Mouse (Mus musculus) layer of hippocampus, adult 6 months (tissue): ENCODE data around the gene Defa36. TPM values are rescaled to one million over a fixed set of nuclear protein-coding genes. Genes with fewer than 3 reads are reported as not detected.

Experiments
- long read RNA-seq, 2 experiments: library from polyadenylated mRNA; unstranded; transcript quantifications; one replicate each; pipeline ENCODE4 v2.0.0; 2019 to 2020
- polyA plus RNA-seq: library from polyadenylated mRNA; unstranded; fragments of <200 nt; fragmentation: Nextera tagmentation; gene quantifications from 2 replicates; pipeline ENCODE4 v1.2.3, GENCODE M21; 2021

Gene Defa36
- not detected in 2 replicates for polyA plus RNA-seq
- long read RNA-seq, experiment 1 = 0 reads
- long read RNA-seq, experiment 2 = 0 reads

DNA sequence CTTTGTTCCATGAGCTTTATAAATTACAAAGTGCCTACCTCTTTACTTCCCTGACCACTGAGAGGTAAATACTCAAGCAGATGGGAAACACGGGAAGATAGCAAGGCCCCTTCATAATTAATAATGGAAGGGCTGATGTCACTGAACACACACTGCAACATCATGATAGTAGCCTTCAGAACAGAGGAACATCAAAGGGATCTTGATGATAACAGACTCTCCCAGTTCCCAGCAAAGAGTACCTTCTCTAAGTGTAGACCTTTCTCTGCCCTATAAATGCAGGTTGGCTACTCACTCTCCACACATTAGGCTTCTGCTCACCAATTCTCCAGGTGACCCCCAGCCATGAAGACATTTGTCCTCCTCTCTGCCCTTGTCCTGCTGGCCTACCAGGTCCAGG, at the start of gene Defa36:
Defa36 (plus strand) TSS at position 301 of the 400 bp plus-strand sequence.

DNA sequence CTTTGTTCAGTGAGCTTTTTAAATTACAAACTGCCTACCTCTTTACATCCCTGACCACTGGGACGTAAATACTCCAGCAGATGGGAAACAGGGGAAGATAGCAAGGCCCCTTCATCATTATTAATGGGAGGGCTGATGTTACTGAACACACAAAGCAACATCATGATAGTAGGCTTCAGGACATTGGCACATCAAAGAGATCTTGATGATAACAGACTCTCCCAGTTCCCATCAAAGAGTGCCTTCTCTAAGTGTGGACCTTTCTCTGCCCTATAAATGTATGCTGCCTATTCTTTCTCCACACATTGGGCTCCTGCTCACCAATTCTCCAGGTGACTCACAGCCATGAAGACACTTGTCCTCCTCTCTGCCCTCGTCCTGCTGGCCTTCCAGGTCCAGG, 49.0 kb upstream of the Defa36 start, which contains the start of gene Defa2:
Defa2 (plus strand) TSS at position 301 of the 400 bp plus-strand sequence.

DNA sequence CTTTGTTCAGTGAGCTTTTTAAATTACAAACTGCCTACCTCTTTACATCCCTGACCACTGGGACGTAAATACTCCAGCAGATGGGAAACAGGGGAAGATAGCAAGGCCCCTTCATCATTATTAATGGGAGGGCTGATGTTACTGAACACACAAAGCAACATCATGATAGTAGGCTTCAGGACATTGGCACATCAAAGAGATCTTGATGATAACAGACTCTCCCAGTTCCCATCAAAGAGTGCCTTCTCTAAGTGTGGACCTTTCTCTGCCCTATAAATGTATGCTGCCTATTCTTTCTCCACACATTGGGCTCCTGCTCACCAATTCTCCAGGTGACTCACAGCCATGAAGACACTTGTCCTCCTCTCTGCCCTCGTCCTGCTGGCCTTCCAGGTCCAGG, 35.7 kb upstream of the Defa36 start, which contains the start of gene Defa33:
Defa33 (plus strand) TSS at position 301 of the 400 bp plus-strand sequence.

DNA sequence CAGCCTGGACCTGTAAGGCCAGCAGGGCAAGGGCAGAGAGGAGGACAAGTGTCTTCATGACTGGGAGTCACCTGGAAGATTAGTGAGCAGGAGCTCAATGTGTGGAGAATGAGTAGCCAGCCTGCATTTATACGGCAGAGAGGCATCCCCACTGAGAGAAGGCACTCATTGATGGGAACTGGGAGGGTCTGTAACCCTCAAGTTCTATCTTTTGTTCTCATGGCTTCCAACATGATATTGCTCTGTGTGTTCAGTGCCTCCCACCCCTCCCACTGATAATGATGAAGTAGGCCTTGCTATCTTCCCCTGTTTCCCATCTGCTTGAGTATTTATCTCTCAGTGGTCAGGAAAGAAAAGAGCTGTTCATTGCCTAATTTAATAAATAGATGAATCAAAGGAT, 29.2 kb downstream of the Defa36 start, which contains the start of gene Gm7849:
Gm7849 (minus strand) TSS at position 101 of the 400 bp plus-strand sequence.

Other genes with a start within 250 kb of the Defa36 start
- not detected in 2 replicates for gene Defa31, start 235.8 kb upstream of the Defa36 start, polyA plus RNA-seq
- gene Gm15293, start 225.8 kb upstream of the Defa36 start, polyA plus RNA-seq = not detected in 2 replicates
- gene Gm15292, start 177.7 kb upstream of the Defa36 start, polyA plus RNA-seq = not detected in 2 replicates
- not detected in 2 replicates for gene Defa27, start 111.9 kb upstream of the Defa36 start, polyA plus RNA-seq
- not detected in 2 replicates for gene Defa29, start 100.4 kb upstream of the Defa36 start, polyA plus RNA-seq
- gene Defa2, start 48.9 kb upstream of the Defa36 start, polyA plus RNA-seq = not detected in 2 replicates
- gene Defa33, start 35.6 kb upstream of the Defa36 start, polyA plus RNA-seq = not detected in 2 replicates
- not detected in 2 replicates for gene Gm7849, start 29.1 kb downstream of the Defa36 start, polyA plus RNA-seq
- not detected in 2 replicates for gene Defa20, start 81.8 kb downstream of the Defa36 start, polyA plus RNA-seq
- not detected in 2 replicates for gene Defa32, start 101.6 kb downstream of the Defa36 start, polyA plus RNA-seq
- gene Defa37, start 138.0 kb downstream of the Defa36 start, polyA plus RNA-seq = not detected in 2 replicates
- gene Defa28, start 155.6 kb downstream of the Defa36 start, polyA plus RNA-seq = not detected in 2 replicates
- not detected in 2 replicates for gene Gm7861, start 167.1 kb downstream of the Defa36 start, polyA plus RNA-seq
- gene Defa26, start 190.8 kb downstream of the Defa36 start, polyA plus RNA-seq = not detected in 2 replicates
- not detected in 2 replicates for gene Defa17, start 228.4 kb downstream of the Defa36 start, polyA plus RNA-seq
- not detected in 2 replicates for gene Defa34, start 238.4 kb downstream of the Defa36 start, polyA plus RNA-seq